Mouse (Mus musculus): Measurements from ENCODE around the gene Zscan10. TPM values are rescaled to one million over a fixed set of nuclear protein-coding genes. Genes with fewer than 3 reads are reported as not detected.

The Zscan10 gene
- polyA plus RNA-seq, 1 experiment from 2014 or later = 0.20 TPM

- H3K36me3 ChIP-seq (ENCODE audit: control insufficient read depth, insufficient read depth, low read length) = no peaks in the 10 kb centered on the region
- ATAC-seq = no peak
- H3K27me3 ChIP-seq (replicated peaks; ENCODE audit: control insufficient read depth, insufficient read depth, low read length) = no peaks in the 10 kb centered on the region
- H3K4me2 ChIP-seq (ENCODE audit: low read length) = no peak overlapping the region
- 88% methylated on average over 7 of the region's 7 CpGs for whole genome bisulfite sequencing
- H3K9me3 ChIP-seq (ENCODE audit: control insufficient read depth, low read length) = no peaks in the 10 kb centered on the region
- H3K4me1 ChIP-seq (ENCODE audit: control insufficient read depth, insufficient read depth, low read depth, low read length) = no peaks in the 10 kb centered on the region
- H3K27ac ChIP-seq (ENCODE audit: low read depth, low read length) = no peak overlapping the region
- no peak overlapping the region for H3K9ac ChIP-seq (ENCODE audit: low read depth, low read length)
- no peak overlapping the region for H3K4me3 ChIP-seq (ENCODE audit: low read length)
Measured at GRCm38 (mm10) chr17:23620351-23620750, 19.7 kb downstream of the Zscan10 start.

- no peak for ATAC-seq
- Histone ChIP-seq H3K4me1 (ENCODE audit: control insufficient read depth, insufficient read depth, low read depth, low read length) (no peaks in the 10 kb centered on the region), H3K9ac (ENCODE audit: low read depth, low read length) (no peak overlapping the region), H3K4me2 (ENCODE audit: low read length) (no peak overlapping the region), H3K27ac (ENCODE audit: low read depth, low read length) (no peak overlapping the region), H3K36me3 (ENCODE audit: control insufficient read depth, insufficient read depth, low read length) (no peaks in the 10 kb centered on the region), H3K4me3 (ENCODE audit: low read length) (no peak overlapping the region), H3K27me3 (replicated peaks; ENCODE audit: control insufficient read depth, insufficient read depth, low read length) (no peaks in the 10 kb centered on the region), H3K9me3 (ENCODE audit: control insufficient read depth, low read length) (no peaks in the 10 kb centered on the region)
- 37% methylated on average over 7 of the region's 7 CpGs for WGBS
Measured at GRCm38 (mm10) chr17:23627813-23628212, 27.2 kb downstream of the Zscan10 start.

GRCm38 (mm10) chr17:23630195-23631020, 29.8 kb downstream of the Zscan10 start:
- Histone ChIP-seq H3K27ac (ENCODE audit: low read depth, low read length) (no peak overlapping the region), H3K9ac (ENCODE audit: low read depth, low read length) (peak overlapping the region; percentile 41), H3K4me3 (ENCODE audit: low read length) (peak overlapping the region; percentile 11; the same call in 1 of the 2 replicates), H3K4me2 (ENCODE audit: low read length) (peak overlapping the region; percentile 49), H3K4me1 (ENCODE audit: control insufficient read depth, insufficient read depth, low read depth, low read length) (no peaks in the 10 kb centered on the region), H3K36me3 (ENCODE audit: control insufficient read depth, insufficient read depth, low read length) (no peaks in the 10 kb centered on the region), H3K27me3 (replicated peaks; ENCODE audit: control insufficient read depth, insufficient read depth, low read length) (no peaks in the 10 kb centered on the region), H3K9me3 (ENCODE audit: control insufficient read depth, low read length) (no peaks in the 10 kb centered on the region)
- peak; percentile 87 for ATAC-seq
- WGBS = 17% methylated on average over 22 of the region's 22 CpGs

- no peak for ATAC-seq
Measured at GRCm38 (mm10) chr17:23631241-23631640, 30.6 kb downstream of the Zscan10 start.

GRCm38 (mm10) chr17:23644613-23645495, 44.2 kb downstream of the Zscan10 start, which contains the start of gene Mmp25:
Gene Mmp25, minus strand, starts transcription at chr17:23645277.
- peak; percentile 52; the same call in 1 of the 2 replicates for ATAC-seq
- peaks cover 6% of the 10 kb centered on the region for H3K4me1 ChIP-seq (ENCODE audit: control insufficient read depth, insufficient read depth, low read depth, low read length)
- WGBS = under 1% methylated on average over 58 of the region's 58 CpGs

More at GRCm38 (mm10) chr17:23631241-23631640, 30.6 kb downstream of the Zscan10 start:
- Histone ChIP-seq H3K9ac (ENCODE audit: low read depth, low read length) (no peak overlapping the region), H3K27ac (ENCODE audit: low read depth, low read length) (no peak overlapping the region), H3K4me2 (ENCODE audit: low read length) (no peak overlapping the region), H3K4me3 (ENCODE audit: low read length) (no peak overlapping the region), H3K9me3 (ENCODE audit: control insufficient read depth, low read length) (no peaks in the 10 kb centered on the region), H3K36me3 (ENCODE audit: control insufficient read depth, insufficient read depth, low read length) (no peaks in the 10 kb centered on the region), H3K4me1 (ENCODE audit: control insufficient read depth, insufficient read depth, low read depth, low read length) (no peaks in the 10 kb centered on the region), H3K27me3 (replicated peaks; ENCODE audit: control insufficient read depth, insufficient read depth, low read length) (no peaks in the 10 kb centered on the region)
- 84% methylated on average over 8 of the region's 8 CpGs for WGBS

GRCm38 (mm10) chr17:23645894-23646293, 45.2 kb downstream of the Zscan10 start:
- Histone ChIP-seq H3K9ac (ENCODE audit: low read depth, low read length) (no peak overlapping the region), H3K36me3 (ENCODE audit: control insufficient read depth, insufficient read depth, low read length) (no peaks in the 10 kb centered on the region), H3K4me2 (ENCODE audit: low read length) (no peak overlapping the region), H3K27me3 (replicated peaks; ENCODE audit: control insufficient read depth, insufficient read depth, low read length) (peaks cover 19% of the 10 kb centered on the region), H3K4me1 (ENCODE audit: control insufficient read depth, insufficient read depth, low read depth, low read length) (peaks cover 6% of the 10 kb centered on the region), H3K9me3 (ENCODE audit: control insufficient read depth, low read length) (no peaks in the 10 kb centered on the region), H3K4me3 (ENCODE audit: low read length) (no peak overlapping the region), H3K27ac (ENCODE audit: low read depth, low read length) (no peak overlapping the region)
- WGBS = 30% methylated on average over 10 of the region's 10 CpGs
- ATAC-seq = no peak

More at GRCm38 (mm10) chr17:23644613-23645495, 44.2 kb downstream of the Zscan10 start, which contains the start of gene Mmp25:
- no peaks in the 10 kb centered on the region for H3K36me3 ChIP-seq (ENCODE audit: control insufficient read depth, insufficient read depth, low read length)
- peak within 1 kb of the TSS; percentile 41 for H3K4me3 ChIP-seq (ENCODE audit: low read length)
- no peak within 1 kb of the TSS for H3K27ac ChIP-seq (ENCODE audit: low read depth, low read length)
- peak within 1 kb of the TSS; percentile 60 for H3K4me2 ChIP-seq (ENCODE audit: low read length)
- H3K9me3 ChIP-seq (ENCODE audit: control insufficient read depth, low read length) = no peaks in the 10 kb centered on the region
- peak within 1 kb of the TSS; percentile 54 for H3K9ac ChIP-seq (ENCODE audit: low read depth, low read length)
- H3K27me3 ChIP-seq (replicated peaks; ENCODE audit: control insufficient read depth, insufficient read depth, low read length) = peaks cover 19% of the 10 kb centered on the region

GRCm38 (mm10) chr17:23651363-23651762, 50.7 kb downstream of the Zscan10 start:
- Histone ChIP-seq H3K36me3 (ENCODE audit: control insufficient read depth, insufficient read depth, low read length) (no peaks in the 10 kb centered on the region), H3K27me3 (replicated peaks; ENCODE audit: control insufficient read depth, insufficient read depth, low read length) (peaks cover 8% of the 10 kb centered on the region; the same call in 1 of the 2 replicates), H3K27ac (ENCODE audit: low read depth, low read length) (no peak overlapping the region), H3K4me1 (ENCODE audit: control insufficient read depth, insufficient read depth, low read depth, low read length) (no peaks in the 10 kb centered on the region), H3K9ac (ENCODE audit: low read depth, low read length) (no peak overlapping the region), H3K9me3 (ENCODE audit: control insufficient read depth, low read length) (no peaks in the 10 kb centered on the region), H3K4me2 (ENCODE audit: low read length) (no peak overlapping the region), H3K4me3 (ENCODE audit: low read length) (no peak overlapping the region)
- no peak for ATAC-seq
- 87% methylated on average over 6 of the region's 6 CpGs for WGBS

- WGBS = 85% methylated on average over 2 of the region's 2 CpGs
- Histone ChIP-seq H3K4me1 (ENCODE audit: control insufficient read depth, insufficient read depth, low read depth, low read length) (no peaks in the 10 kb centered on the region), H3K9ac (ENCODE audit: low read depth, low read length) (no peak overlapping the region), H3K36me3 (ENCODE audit: control insufficient read depth, insufficient read depth, low read length) (no peaks in the 10 kb centered on the region), H3K9me3 (ENCODE audit: control insufficient read depth, low read length) (no peaks in the 10 kb centered on the region), H3K27ac (ENCODE audit: low read depth, low read length) (no peak overlapping the region), H3K27me3 (replicated peaks; ENCODE audit: control insufficient read depth, insufficient read depth, low read length) (no peaks in the 10 kb centered on the region), H3K4me2 (ENCODE audit: low read length) (no peak overlapping the region), H3K4me3 (ENCODE audit: low read length) (no peak overlapping the region)
- no peak for ATAC-seq
Measured at GRCm38 (mm10) chr17:23653324-23653723, 52.7 kb downstream of the Zscan10 start.

- Histone ChIP-seq H3K27me3 (replicated peaks; ENCODE audit: control insufficient read depth, insufficient read depth, low read length) (peaks cover 2% of the 10 kb centered on the region), H3K27ac (ENCODE audit: low read depth, low read length) (no peak overlapping the region), H3K4me1 (ENCODE audit: control insufficient read depth, insufficient read depth, low read depth, low read length) (no peaks in the 10 kb centered on the region), H3K4me2 (ENCODE audit: low read length) (no peak overlapping the region), H3K9me3 (ENCODE audit: control insufficient read depth, low read length) (no peaks in the 10 kb centered on the region), H3K9ac (ENCODE audit: low read depth, low read length) (no peak overlapping the region), H3K36me3 (ENCODE audit: control insufficient read depth, insufficient read depth, low read length) (no peaks in the 10 kb centered on the region), H3K4me3 (ENCODE audit: low read length) (no peak overlapping the region)
- WGBS = 57% methylated on average over 6 of the region's 6 CpGs
- no peak for ATAC-seq
Measured at GRCm38 (mm10) chr17:23654001-23654400, 53.3 kb downstream of the Zscan10 start.

Data from hindbrain, embryonic 16.5 days (tissue).